Mouse (Mus musculus): ENCODE results near the gene Fxyd3. TPM values are rescaled to one million over a fixed set of nuclear protein-coding genes. Genes with fewer than 3 reads are reported as not detected.

Gene Fxyd3
- not detected for polyA plus RNA-seq (2017; shearing (Covaris generic))

GRCm38 (mm10) chr7:31076492-31076891, at the start of gene Fxyd3:
TSS of gene Fxyd3 (minus strand) at chr7:31076704.

GRCm38 (mm10) chr7:31115182-31115581, 38.7 kb upstream of the Fxyd3 start, which contains the start of gene Hpn:
TSS of gene Hpn (minus strand) at chr7:31115290.

DNA sequence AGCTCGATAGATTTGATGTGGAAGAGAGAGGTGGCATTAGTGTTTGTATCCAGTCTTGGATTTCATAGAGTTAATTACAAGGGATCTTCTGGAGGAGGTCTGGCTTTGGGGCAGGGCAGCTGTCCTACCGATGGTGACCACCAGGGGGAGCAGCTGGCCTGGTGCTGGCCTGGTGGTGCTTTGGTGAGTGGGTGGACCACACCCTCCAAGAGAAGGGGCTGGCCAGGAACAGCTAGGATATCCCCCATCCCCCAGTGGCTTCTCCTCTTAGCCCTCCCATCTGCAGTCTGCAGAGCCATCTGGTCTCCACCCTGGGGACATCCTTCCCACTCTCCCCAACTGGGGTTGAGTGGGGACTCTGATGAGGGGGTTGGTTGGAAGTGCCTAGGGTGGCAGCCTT, 17.4 kb downstream of the Fxyd3 start, which contains the start of gene Lgi4:
TSS of gene Lgi4 (plus strand) at position 235 of the 400 bp plus-strand sequence.

DNA sequence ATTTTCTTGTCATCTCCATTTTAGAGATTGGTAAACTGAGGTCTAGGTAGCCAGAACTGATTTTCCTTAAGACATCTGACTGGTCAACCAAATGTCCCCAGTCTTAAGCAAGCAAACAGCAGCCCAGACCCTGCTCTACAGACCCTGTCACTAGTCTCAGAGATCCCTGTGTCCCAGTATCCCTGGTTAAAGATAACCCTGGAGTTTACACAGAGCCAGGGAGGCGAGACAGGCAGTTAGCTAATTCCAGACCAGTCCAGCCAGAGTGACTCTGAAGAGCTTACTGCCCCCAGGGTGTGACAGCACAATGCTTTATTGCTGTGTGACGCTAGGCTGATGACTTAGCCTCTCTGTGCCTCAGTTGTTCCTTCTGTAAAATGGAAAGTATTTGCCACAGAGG, 19.4 kb downstream of the Fxyd3 start, which contains the start of gene Fxyd1:
TSS of gene Fxyd1 (minus strand) at position 129 of the 400 bp plus-strand sequence.

DNA sequence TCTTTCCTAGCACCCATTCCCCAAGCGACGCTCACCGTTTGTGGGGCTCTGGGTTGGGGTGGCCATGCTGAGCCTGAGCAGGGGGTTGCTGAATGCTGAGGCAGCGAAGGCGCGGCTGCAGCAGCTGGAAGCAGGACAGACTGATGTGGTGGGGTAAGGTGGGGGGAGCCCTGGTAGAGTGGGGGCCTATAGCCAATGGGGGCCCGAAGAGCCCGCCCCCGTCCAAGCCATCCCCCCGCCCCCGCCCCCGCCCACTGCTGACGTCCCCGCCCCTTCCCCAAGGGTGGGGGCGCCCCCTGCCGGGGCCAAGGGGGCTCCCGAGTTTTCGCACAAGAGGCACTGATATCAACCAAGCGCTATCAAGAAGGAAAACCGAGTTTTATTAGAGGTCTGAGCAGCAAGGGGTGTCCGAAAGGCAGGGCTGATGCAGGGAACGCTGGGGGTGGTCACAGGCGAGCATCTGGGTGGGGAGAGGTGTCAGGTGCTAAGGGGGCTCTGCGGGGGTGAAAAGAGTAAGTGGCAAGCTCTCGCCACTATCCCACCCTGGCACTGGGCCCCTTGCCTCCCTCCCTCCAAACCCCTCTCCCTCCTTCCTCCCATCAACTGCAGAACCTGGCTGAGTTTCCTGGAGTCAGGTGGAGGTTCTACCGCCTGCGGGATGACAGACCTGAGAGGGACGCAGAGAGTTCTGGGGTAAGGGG, 25.0 kb downstream of the Fxyd3 start, which contains the start of gene Fxyd7:
TSS of gene Fxyd7 (minus strand) at position 147 of the 701 bp plus-strand sequence.

GRCm38 (mm10) chr7:31042431-31042910, 34.0 kb downstream of the Fxyd3 start, which contains the start of gene Fxyd5:
TSS of gene Fxyd5 (minus strand) at chr7:31042481.

Other genes with a start within 250 kb of the Fxyd3 start
- gene Ffar3, start 220.5 kb downstream of the Fxyd3 start, polyA plus RNA-seq (2017; shearing (Covaris generic)): not detected
- gene Ffar1, start 215.1 kb downstream of the Fxyd3 start, polyA plus RNA-seq (2017; shearing (Covaris generic)): under 1 TPM in 1 of 2 experiments, not detected in 1; 0.11 TPM
- gene Cd22, start 196.4 kb downstream of the Fxyd3 start, polyA plus RNA-seq (2017; shearing (Covaris generic)): 1 to 10 TPM; 5.6 to 8.0 TPM
- gene Mag, start 161.8 kb downstream of the Fxyd3 start, polyA plus RNA-seq (2017; shearing (Covaris generic)): under 1 TPM in 1 of 2 experiments, not detected in 1; 0.47 TPM
- gene Hamp2, start 152.0 kb downstream of the Fxyd3 start, polyA plus RNA-seq (2017; shearing (Covaris generic)): not detected
- under 1 TPM in 1 of 2 experiments, not detected in 1; 0.76 TPM for gene Hamp, start 132.7 kb downstream of the Fxyd3 start, polyA plus RNA-seq (2017; shearing (Covaris generic))
- 10 to 100 TPM; 13.0 to 18.6 TPM for gene Usf2, start 119.9 kb downstream of the Fxyd3 start, polyA plus RNA-seq (2017; shearing (Covaris generic))
- gene Lsr, start 103.2 kb downstream of the Fxyd3 start, polyA plus RNA-seq (2017; shearing (Covaris generic)): 10 to 100 TPM; 10.5 to 23.2 TPM
- under 1 TPM in 1 of 2 experiments, not detected in 1; 0.83 TPM for gene Fam187b, start 102.9 kb downstream of the Fxyd3 start, polyA plus RNA-seq (2017; shearing (Covaris generic))
- gene Fxyd5, start 34.2 kb downstream of the Fxyd3 start, polyA plus RNA-seq (2017; shearing (Covaris generic)): 1,000 to 10,000 TPM; 1,294 to 2,250 TPM
- not detected for gene Fxyd7, start 25.2 kb downstream of the Fxyd3 start, polyA plus RNA-seq (2017; shearing (Covaris generic))
- under 1 TPM; 0.72 to 0.98 TPM for gene Fxyd1, start 19.5 kb downstream of the Fxyd3 start, polyA plus RNA-seq (2017; shearing (Covaris generic))
- under 1 TPM in 1 of 2 experiments, not detected in 1; 0.72 TPM for gene Lgi4, start 17.4 kb downstream of the Fxyd3 start, polyA plus RNA-seq (2017; shearing (Covaris generic))
- gene Hpn, start 38.6 kb upstream of the Fxyd3 start, polyA plus RNA-seq (2017; shearing (Covaris generic)): 10 to 100 TPM in 1 of 2 experiments, 1 to 10 TPM in 1; 9.4 to 13.2 TPM
- gene Scn1b, start 50.3 kb upstream of the Fxyd3 start, polyA plus RNA-seq (2017; shearing (Covaris generic)): 1 to 10 TPM; 1.5 to 3.2 TPM
- 100 to 1,000 TPM; 276 to 323 TPM for gene Gramd1a, start 79.2 kb upstream of the Fxyd3 start, polyA plus RNA-seq (2017; shearing (Covaris generic))
- not detected for gene Scgb2b2, start 213.8 kb upstream of the Fxyd3 start, polyA plus RNA-seq (2017; shearing (Covaris generic))
- gene Scgb1b2, start 215.1 kb upstream of the Fxyd3 start, polyA plus RNA-seq (2017; shearing (Covaris generic)): not detected